Mouse (Mus musculus) spleen, adult 10 weeks (tissue): ENCODE data around the gene G6pc. TPM values are rescaled to one million over a fixed set of nuclear protein-coding genes. Genes with fewer than 3 reads are reported as not detected.

ENCODE experiments used
- polyA plus RNA-seq: library from polyadenylated mRNA; stranded (reverse); fragments of 350-450 nt; fragmentation: Illumina TruSeq; extraction: RNeasy Lipid Tissue Mini Kit (QIAGEN cat#74804); gene quantifications from one replicate; pipeline ENCODE4 v1.2.3, GENCODE M21; 2015; ENCODE audit warnings: low replicate concordance; ENCODE audit not compliant: insufficient read depth

G6pc gene
- polyA plus RNA-seq, result not detected

DNA sequence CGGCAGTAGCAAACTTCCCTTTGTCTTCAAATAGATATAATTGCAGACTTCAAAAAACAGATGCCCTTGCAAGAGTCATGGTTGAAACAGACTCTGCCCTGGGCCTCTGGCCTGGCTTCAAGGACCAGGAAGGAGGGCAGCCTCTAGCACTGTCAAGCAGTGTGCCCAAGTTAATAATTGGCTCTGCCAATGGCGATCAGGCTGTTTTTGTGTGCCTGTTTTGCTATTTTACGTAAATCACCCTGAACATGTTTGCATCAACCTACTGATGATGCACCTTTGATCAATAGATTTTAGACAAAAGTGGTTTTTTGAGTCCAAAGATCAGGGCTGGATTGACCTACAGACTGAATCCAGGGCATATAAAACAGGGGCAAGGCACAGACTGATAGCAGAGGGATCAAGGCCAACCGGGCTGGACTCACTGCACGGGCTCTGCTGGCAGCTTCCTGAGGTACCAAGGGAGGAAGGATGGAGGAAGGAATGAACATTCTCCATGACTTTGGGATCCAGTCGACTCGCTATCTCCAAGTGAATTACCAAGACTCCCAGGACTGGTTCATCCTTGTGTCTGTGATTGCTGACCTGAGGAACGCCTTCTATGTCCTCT lies at the start of gene G6pc:
TSS of gene G6pc (plus strand) at position 236 of the 610 bp plus-strand sequence.

DNA sequence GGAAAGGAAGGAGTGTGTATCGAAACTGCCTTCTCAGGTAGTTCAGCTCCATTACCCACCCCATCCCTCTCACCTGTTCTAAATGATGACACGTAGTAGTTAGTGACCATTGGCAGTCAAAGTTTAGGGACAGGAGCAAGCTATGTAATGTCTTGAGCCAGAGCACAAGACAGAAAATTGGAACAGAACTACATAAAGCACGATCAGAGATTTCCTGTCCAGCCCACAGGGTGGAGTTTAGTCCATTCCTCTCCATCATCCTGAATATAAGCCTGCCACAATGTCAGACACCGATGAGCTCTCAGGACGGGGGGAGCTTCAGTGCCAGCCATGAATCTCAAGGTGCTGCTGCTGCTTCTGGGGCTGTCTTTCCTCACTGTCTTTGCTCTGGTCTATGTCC lies 42.6 kb upstream of the G6pc start, which contains the start of gene Aoc2:
TSS of gene Aoc2 (plus strand) at position 301 of the 400 bp plus-strand sequence.

DNA sequence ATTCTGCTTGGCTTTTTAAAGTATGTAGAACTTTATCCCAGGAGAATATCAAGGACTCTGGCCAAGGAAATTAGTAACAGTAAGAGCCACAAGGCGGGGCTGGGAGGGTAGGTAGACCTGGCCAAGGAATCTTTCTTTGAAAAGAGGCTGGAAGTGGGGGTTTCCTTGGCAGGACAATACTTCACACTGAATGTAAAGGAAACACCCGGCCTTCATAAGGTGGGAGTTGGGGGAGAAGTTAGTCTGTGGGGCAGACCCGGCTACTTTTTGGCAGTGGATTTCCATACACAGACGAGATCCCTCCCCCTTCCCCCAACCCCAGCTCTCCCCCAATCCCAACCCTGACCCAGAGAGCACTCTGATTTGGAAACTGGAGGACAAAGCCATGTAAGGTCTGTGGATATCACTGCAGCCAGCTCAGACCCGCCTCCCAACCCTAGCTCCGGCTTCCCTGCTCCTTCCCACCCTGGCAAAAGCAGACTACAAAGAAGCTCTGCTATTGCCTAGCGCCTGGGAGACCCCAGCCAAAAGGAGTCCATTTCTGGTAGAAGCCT lies 36.9 kb upstream of the G6pc start, which contains the start of gene Aoc3:
TSS of gene Aoc3 (plus strand) at position 235 of the 554 bp plus-strand sequence.

DNA sequence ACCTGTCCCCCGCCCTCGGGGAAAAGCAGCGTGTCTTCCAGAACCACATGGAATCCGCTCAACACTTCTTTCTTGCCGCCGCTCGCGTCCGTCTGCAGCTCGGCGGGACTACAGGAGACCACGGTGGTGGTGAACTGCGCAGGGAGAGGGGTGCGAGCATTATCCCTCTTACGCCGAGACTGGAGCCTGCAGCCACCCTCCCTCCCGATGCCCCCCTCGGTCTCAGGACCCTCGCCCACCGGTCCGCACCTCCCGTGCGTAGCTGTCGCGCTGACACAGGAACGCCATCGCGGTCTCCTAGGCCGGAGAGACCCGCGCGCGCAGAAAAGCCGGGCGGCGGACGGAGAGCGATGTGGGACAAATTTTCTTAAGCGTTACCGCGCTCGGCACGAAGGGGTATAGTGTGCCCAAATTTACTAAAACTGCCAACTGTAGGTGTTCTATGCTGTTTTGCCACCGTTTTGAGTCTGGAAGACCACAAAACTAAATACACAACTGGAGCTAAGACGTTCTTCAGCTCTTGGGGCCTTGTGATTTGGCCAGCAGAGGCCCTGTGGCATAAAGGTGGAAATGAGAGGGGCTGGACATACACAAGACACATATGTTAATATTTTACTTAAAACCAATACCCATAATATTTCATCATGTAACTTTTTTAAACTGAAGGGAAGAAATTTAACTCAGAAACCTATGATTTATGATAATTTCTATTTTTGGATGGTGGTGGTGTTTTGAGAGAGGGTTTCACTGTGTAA lies 49.9 kb downstream of the G6pc start, which contains the start of gene Aarsd1:
TSS of gene Aarsd1 (minus strand) at position 515 of the 755 bp plus-strand sequence.

DNA sequence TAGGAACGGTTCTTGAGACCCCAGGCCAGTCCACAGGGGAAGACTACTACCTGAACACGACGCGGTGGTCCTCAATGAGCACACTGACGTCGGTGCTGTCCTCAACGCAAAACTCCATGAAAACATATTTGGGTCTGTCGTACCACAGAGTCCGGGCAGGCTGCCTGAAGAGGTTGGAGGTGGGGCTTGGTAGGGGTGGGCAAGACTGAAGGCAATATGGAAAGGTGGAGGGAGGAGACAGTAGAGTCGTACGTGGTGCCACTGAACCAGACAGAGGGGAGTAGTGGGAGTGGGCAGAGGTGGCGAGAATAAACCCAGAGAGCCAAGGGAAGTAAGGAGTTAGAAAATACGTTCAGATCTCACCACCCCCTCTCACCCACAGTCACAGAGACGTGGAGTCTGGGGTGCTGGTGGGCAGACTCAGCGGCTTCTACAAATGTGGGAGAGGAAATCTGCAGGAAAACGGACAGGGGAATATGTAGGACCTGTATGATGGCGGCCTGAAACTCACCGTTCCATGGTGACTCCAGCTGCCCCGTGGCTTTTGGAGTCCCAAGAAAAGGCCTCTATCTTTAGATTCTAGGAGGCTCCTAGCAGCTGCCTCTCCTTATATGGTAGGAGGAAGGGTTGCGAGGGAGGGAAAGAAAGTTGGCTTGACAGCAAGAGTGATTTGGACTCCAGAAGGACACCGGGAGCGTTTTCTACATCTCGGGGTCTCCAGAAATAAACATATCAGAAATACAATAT lies 56.9 kb downstream of the G6pc start, which contains the start of gene Gm27029:
TSS of gene Gm27029 (minus strand) at position 692 of the 747 bp plus-strand sequence.

DNA sequence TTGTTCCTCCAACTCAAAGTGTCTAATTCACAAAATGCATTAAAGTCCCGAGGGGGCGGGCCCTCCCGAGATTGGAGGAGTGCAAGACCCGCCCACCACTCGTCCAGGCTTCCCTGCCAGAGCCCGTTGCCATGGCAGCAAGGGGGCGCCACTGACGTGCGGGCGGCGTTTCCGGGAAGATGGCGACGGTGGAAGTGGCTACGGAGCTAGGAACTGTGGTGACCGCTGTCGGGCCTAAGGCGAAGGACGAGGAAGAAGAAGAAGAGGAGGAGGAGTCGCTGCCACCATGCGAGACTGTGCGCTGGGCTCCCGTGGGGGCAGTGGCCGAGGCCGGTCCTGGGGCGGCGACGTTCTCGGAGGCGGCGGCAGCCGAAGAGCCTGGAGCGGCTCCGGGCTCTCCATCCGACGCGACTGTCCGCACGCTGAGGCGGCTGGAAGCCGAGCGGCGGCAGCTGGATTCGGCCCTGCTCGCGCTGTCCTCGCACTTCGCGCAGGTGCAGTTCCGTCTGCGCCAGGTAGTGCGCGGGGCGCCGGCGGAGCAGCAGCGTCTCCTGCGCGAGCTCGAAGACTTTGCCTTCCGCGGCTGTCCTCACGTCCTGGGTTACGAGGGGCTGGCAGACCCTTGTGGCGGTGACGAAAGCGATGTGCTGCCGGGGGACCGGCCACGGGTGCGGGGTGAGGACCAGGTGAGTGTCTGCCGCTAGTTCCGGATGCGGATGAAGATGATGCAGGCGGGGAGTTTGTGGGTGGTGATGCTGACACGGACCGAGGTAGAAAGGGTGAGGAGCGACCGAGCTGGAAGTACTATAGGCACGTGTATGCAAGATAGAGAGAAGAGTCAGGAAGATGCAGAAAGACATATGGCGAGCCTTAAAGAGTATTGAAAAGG lies 57.8 kb downstream of the G6pc start, which contains the start of the genes Rundc1 and Ptges3l:
TSS of gene Rundc1 (plus strand) at position 161 of the 889 bp plus-strand sequence.
TSS of gene Ptges3l (minus strand) at position 409 of the 889 bp plus-strand sequence.

Other genes with a start within 250 kb of the G6pc start
- 94.9 TPM for gene Retreg3, start 247.7 kb upstream of the G6pc start, polyA plus RNA-seq
- 7.7 TPM for gene Tubg1, start 247.6 kb upstream of the G6pc start, polyA plus RNA-seq
- 1.6 TPM for gene Tubg2, start 211.7 kb upstream of the G6pc start, polyA plus RNA-seq
- 0.69 TPM for gene Cntnap1, start 197.0 kb upstream of the G6pc start, polyA plus RNA-seq
- gene Plekhh3, start 196.2 kb upstream of the G6pc start, polyA plus RNA-seq, result 0.40 TPM
- not detected for gene Ccr10, start 192.1 kb upstream of the G6pc start, polyA plus RNA-seq
- gene Ezh1, start 141.1 kb upstream of the G6pc start, polyA plus RNA-seq, result 58.1 TPM
- 39.4 TPM for gene Ramp2, start 121.5 kb upstream of the G6pc start, polyA plus RNA-seq
- 112 TPM for gene Vps25, start 113.9 kb upstream of the G6pc start, polyA plus RNA-seq
- 1.3 TPM for gene Wnk4, start 107.0 kb upstream of the G6pc start, polyA plus RNA-seq
- gene Cntd1, start 88.5 kb upstream of the G6pc start, polyA plus RNA-seq, result 1.3 TPM
- 44.5 TPM for gene Coa3, start 88.4 kb upstream of the G6pc start, polyA plus RNA-seq
- 156 TPM for gene Becn1, start 65.3 kb upstream of the G6pc start, polyA plus RNA-seq
- gene Psme3, start 51.3 kb upstream of the G6pc start, polyA plus RNA-seq, result 225 TPM
- 5.3 TPM for gene Aoc2, start 42.5 kb upstream of the G6pc start, polyA plus RNA-seq
- gene Aoc3, start 37.0 kb upstream of the G6pc start, polyA plus RNA-seq, result 1.8 TPM
- gene Aarsd1, start 50.1 kb downstream of the G6pc start, polyA plus RNA-seq, result 21.1 TPM
- gene Gm27029, start 57.2 kb downstream of the G6pc start, polyA plus RNA-seq, result 0.90 TPM
- 12.0 TPM for gene Rundc1, start 57.5 kb downstream of the G6pc start, polyA plus RNA-seq
- 1.5 TPM for gene Ptges3l, start 57.8 kb downstream of the G6pc start, polyA plus RNA-seq
- 251 TPM for gene Rpl27, start 74.7 kb downstream of the G6pc start, polyA plus RNA-seq
- gene Ifi35, start 80.8 kb downstream of the G6pc start, polyA plus RNA-seq, result 55.0 TPM
- gene Rnd2, start 97.4 kb downstream of the G6pc start, polyA plus RNA-seq, result 1.6 TPM
- gene Vat1, start 98.7 kb downstream of the G6pc start, polyA plus RNA-seq, result 22.6 TPM
- 6.8 TPM for gene Brca1, start 184.4 kb downstream of the G6pc start, polyA plus RNA-seq
- gene Nbr1, start 184.6 kb downstream of the G6pc start, polyA plus RNA-seq, result 102 TPM
- 25.9 TPM for gene Tmem106a, start 214.7 kb downstream of the G6pc start, polyA plus RNA-seq
- not detected for gene Gm11634, start 231.7 kb downstream of the G6pc start, polyA plus RNA-seq